ENCODE assay signal across 23 mouse cellular contexts in genomic region chr17:8972152-8972854, GRCm38 (mm10). TPM values are rescaled to one million over a fixed set of nuclear protein-coding genes. Genes with fewer than 3 reads are reported as not detected.
DNase-seq lines count a peak whose midpoint lies in the region; ATAC-seq and TF ChIP-seq lines count a peak whose summit lies in the region.
"Had no signal": no experiment of that assay in that cellular context is flagged by ENCODE, and none has a peak within 500 bp of the region (broad histone marks: within the 10 kb centered on the region; RNA-seq: fewer than 3 reads in every experiment).

No protein-coding gene starts in this region.

- H3K4me3 ChIP-seq in kidney, embryonic 16.5 days (ENCODE audit: low read length): no peak overlapping the region
- H3K4me3 ChIP-seq in embryonic facial prominence, embryonic 14.5 days (ENCODE audit: low read depth, low read length): no peak overlapping the region
- H3K4me3 ChIP-seq: erythroblast, embryonic 14.5 days; heart, embryonic 10.5 days; hindbrain, embryonic 12.5 days; intestine, embryonic 15.5 days; limb, embryonic 15.5 days; liver, embryonic 15.5 days; neural tube, embryonic 13.5 days; stomach, embryonic 15.5 days had no signal

- H3K9me3 ChIP-seq in kidney, embryonic 16.5 days (ENCODE audit: low read length): no peaks in the 10 kb centered on the region
- H3K9me3 ChIP-seq in embryonic facial prominence, embryonic 14.5 days (ENCODE audit: control insufficient read depth, low read length): no peaks in the 10 kb centered on the region
- H3K9me3 ChIP-seq: heart, embryonic 10.5 days; hindbrain, embryonic 12.5 days; intestine, embryonic 15.5 days; limb, embryonic 15.5 days; liver, embryonic 15.5 days; neural tube, embryonic 13.5 days; stomach, embryonic 15.5 days had no signal

- ATAC-seq in kidney, embryonic 16.5 days (ENCODE audit: low FRiP score, low TSS enrichment): no peak
- no peak for ATAC-seq in embryonic facial prominence, embryonic 14.5 days (ENCODE audit: low read depth)
- ATAC-seq: activated CD4-positive, CD25-positive, alpha-beta regulatory T cell, adult 4 months; intestine, embryonic 15.5 days; lung, postnatal 0 days had no signal

- H3K27ac ChIP-seq in kidney, embryonic 16.5 days (ENCODE audit: low read length): no peak overlapping the region
- H3K27ac ChIP-seq in embryonic facial prominence, embryonic 14.5 days (replicated peaks; ENCODE audit: low read depth, low read length): no peak overlapping the region
- H3K27ac ChIP-seq: heart, embryonic 10.5 days; hindbrain, embryonic 12.5 days; intestine, embryonic 15.5 days; limb, embryonic 15.5 days; liver, embryonic 15.5 days; neural tube, embryonic 13.5 days; stomach, embryonic 15.5 days had no signal

- H3K4me2 ChIP-seq in kidney, embryonic 16.5 days (replicated peaks; ENCODE audit: low read depth, low read length): 0 out of 2 replicates have a peak overlapping the region, but pooled peaks have one; percentile 13
- no peak overlapping the region for H3K4me2 ChIP-seq in embryonic facial prominence, embryonic 14.5 days (ENCODE audit: low read depth, low read length)
- H3K4me2 ChIP-seq: hindbrain, embryonic 12.5 days; intestine, embryonic 15.5 days; limb, embryonic 15.5 days; liver, embryonic 15.5 days; neural tube, embryonic 13.5 days; stomach, embryonic 15.5 days had no signal

- WGBS in kidney, embryonic 16.5 days: 14% methylated on average over 12 of the region's 12 CpGs
- 28% methylated on average over 12 of the region's 12 CpGs for WGBS in embryonic facial prominence, embryonic 14.5 days

- no peak for TF ChIP-seq POLR2A in brain, embryonic 14.5 days (IDR thresholded peaks at IDR 0.05; ENCODE audit: borderline replicate concordance, extremely low read depth, insufficient read depth, insufficient read length, poor library complexity, severe bottlenecking)

- DNase-seq in kidney, postnatal 36 days: no peak
- peak; percentile 36 for DNase-seq in MN1 (ENCODE audit: low spot score)
- peak; percentile 61 for DNase-seq in brain, embryonic 14.5 days (ENCODE audit: low read depth)
- DNase-seq in embryonic facial prominence, embryonic 14.5 days (ENCODE audit: low spot score): peak; percentile 17
- no peak for DNase-seq in gastrocnemius, adult 8-10 months (ENCODE audit: low spot score in 2 of 2)
- no peak for DNase-seq in heart, adult 11 months
- DNase-seq: adrenal gland, postnatal 10 days; cerebellum, postnatal 10 days; gastrocnemius, postnatal 14 days; right cerebral cortex, postnatal 25 days; thymus, adult 18-20 months; thymus, postnatal 4 days had no signal

- no peak for TF ChIP-seq CTCF in brain, embryonic 14.5 days (IDR thresholded peaks at IDR 0.05; ENCODE audit: borderline replicate concordance, extremely low read depth, insufficient read depth, insufficient read length)

- no peaks in the 10 kb centered on the region for H3K36me3 ChIP-seq in kidney, embryonic 16.5 days (ENCODE audit: insufficient read depth, low read length)
- no peaks in the 10 kb centered on the region for H3K36me3 ChIP-seq in embryonic facial prominence, embryonic 14.5 days (ENCODE audit: control insufficient read depth, insufficient read depth, low read length)
- H3K36me3 ChIP-seq: heart, embryonic 10.5 days; intestine, embryonic 15.5 days; limb, embryonic 15.5 days; liver, embryonic 15.5 days; stomach, embryonic 15.5 days had no signal

- no peaks in the 10 kb centered on the region for H3K27me3 ChIP-seq in kidney, embryonic 16.5 days (ENCODE audit: insufficient read depth, low read length)
- H3K27me3 ChIP-seq in embryonic facial prominence, embryonic 14.5 days (replicated peaks; ENCODE audit: control insufficient read depth, insufficient read depth, low read length): no peaks in the 10 kb centered on the region
- H3K27me3 ChIP-seq: hindbrain, embryonic 12.5 days; intestine, embryonic 15.5 days; limb, embryonic 15.5 days; liver, embryonic 15.5 days; neural tube, embryonic 13.5 days; stomach, embryonic 15.5 days had no signal

- peaks cover 13% of the 10 kb centered on the region for H3K4me1 ChIP-seq in kidney, embryonic 16.5 days (ENCODE audit: insufficient read depth, low read length)
- H3K4me1 ChIP-seq in embryonic facial prominence, embryonic 14.5 days (ENCODE audit: control insufficient read depth, insufficient read depth, low read length): peaks cover 5% of the 10 kb centered on the region; the same call in 1 of the 2 replicates
- H3K4me1 ChIP-seq: heart, embryonic 10.5 days; intestine, embryonic 15.5 days; limb, embryonic 15.5 days; liver, embryonic 15.5 days; stomach, embryonic 15.5 days had no signal

- H3K9ac ChIP-seq in kidney, embryonic 16.5 days (replicated peaks; ENCODE audit: low read length): no peak overlapping the region
- no peak overlapping the region for H3K9ac ChIP-seq in embryonic facial prominence, embryonic 14.5 days (ENCODE audit: low read depth, low read length)
- H3K9ac ChIP-seq: hindbrain, embryonic 12.5 days; intestine, embryonic 15.5 days; limb, embryonic 15.5 days; liver, embryonic 15.5 days; neural tube, embryonic 13.5 days; stomach, embryonic 15.5 days had no signal

RNA-seq across cellular contexts. Expression of gene 1700010I14Rik, which starts 15.8 kb away (rescaled TPM):
- polyA plus RNA-seq in kidney, embryonic 16.5 days (2015; fragmentation: Nextera tagmentation; extraction: Ambion mirVana): 2.3 and 2.6 TPM in 2 replicates
- 1.8 and 2.4 TPM in 2 replicates for polyA plus RNA-seq in brain, embryonic 14.5 days (2012; rRNA removed)
- 0.90 and 1.6 TPM in 2 replicates for polyA plus RNA-seq in embryonic facial prominence, embryonic 14.5 days (2014; fragmentation: Nextera tagmentation; extraction: Ambion mirVana)
- under 1 TPM in 2 of 4 experiments, not detected in 2; 0.17 to 0.52 TPM for total RNA-seq in gastrocnemius, adult 8-10 months (2022)
- polyA plus RNA-seq: erythroblast, embryonic 14.5 days had no signal

Comparison
In these comparisons a context has a peak if more than half of its experiments do, and no peak if none do; other contexts are left out.
1. DNase-seq: peak in MN1 (single experiment), brain, embryonic 14.5 days (single experiment) and embryonic facial prominence, embryonic 14.5 days (single experiment); none in kidney, postnatal 36 days (0 of 2), gastrocnemius, adult 8-10 months (0 of 2) and heart, adult 11 months (single experiment).